8 mouse cellular contexts compared by ENCODE assay signal in genomic region chr8:46211611-46212071, GRCm38 (mm10). TPM values are rescaled to one million over a fixed set of nuclear protein-coding genes. Genes with fewer than 3 reads are reported as not detected.
DNase-seq lines count a peak whose midpoint lies in the region; ATAC-seq and TF ChIP-seq lines count a peak whose summit lies in the region.

No protein-coding gene starts in this region.

- no peak for DNase-seq in lung, postnatal 14 days
- peak; percentile 60 for DNase-seq in brain, embryonic 14.5 days (ENCODE audit: low read depth)
- no peak for DNase-seq in spleen, postnatal 10 days (ENCODE audit: low spot score in 2 of 2)

- 11% methylated on average over 13 of the region's 13 CpGs for WGBS in lung, embryonic 15.5 days
- WGBS in embryonic facial prominence, embryonic 13.5 days: 5% methylated on average over 13 of the region's 13 CpGs
- 11% methylated on average over 13 of the region's 13 CpGs for WGBS in intestine, embryonic 15.5 days
- 23% methylated on average over 13 of the region's 13 CpGs for WGBS in liver, embryonic 16.5 days (ENCODE audit: insufficient replicate concordance)

- H3K36me3 ChIP-seq in lung, embryonic 15.5 days: peaks cover 24% of the 10 kb centered on the region
- peaks cover 26% of the 10 kb centered on the region for H3K36me3 ChIP-seq in embryonic facial prominence, embryonic 13.5 days
- H3K36me3 ChIP-seq in intestine, embryonic 15.5 days: peaks cover 13% of the 10 kb centered on the region; the same call in 1 of the 2 replicates
- H3K36me3 ChIP-seq in liver, embryonic 16.5 days (ENCODE audit: control insufficient read depth, insufficient read depth): no peaks in the 10 kb centered on the region; the same call in 1 of the 2 replicates

- H3K4me1 ChIP-seq in lung, embryonic 15.5 days: peaks cover 26% of the 10 kb centered on the region
- H3K4me1 ChIP-seq in embryonic facial prominence, embryonic 13.5 days: peaks cover 45% of the 10 kb centered on the region
- peaks cover 26% of the 10 kb centered on the region for H3K4me1 ChIP-seq in intestine, embryonic 15.5 days (replicated peaks)
- H3K4me1 ChIP-seq in liver, embryonic 16.5 days (ENCODE audit: control insufficient read depth, low read depth, low read length): peaks cover 10% of the 10 kb centered on the region

- H3K27ac ChIP-seq in lung, embryonic 15.5 days: peak overlapping the region; percentile 96
- H3K27ac ChIP-seq in embryonic facial prominence, embryonic 13.5 days: peak overlapping the region; percentile 96
- peak overlapping the region; percentile 93; the same call in 1 of the 2 replicates for H3K27ac ChIP-seq in intestine, embryonic 15.5 days
- H3K27ac ChIP-seq in liver, embryonic 16.5 days (ENCODE audit: low read length): peak overlapping the region; percentile 62

- H3K9ac ChIP-seq in lung, embryonic 15.5 days: peak overlapping the region; percentile 84
- H3K9ac ChIP-seq in embryonic facial prominence, embryonic 13.5 days: peak overlapping the region; percentile 95
- peak overlapping the region; percentile 92 for H3K9ac ChIP-seq in intestine, embryonic 15.5 days
- H3K9ac ChIP-seq in liver, embryonic 16.5 days (ENCODE audit: low read depth, low read length): no peak overlapping the region

- no peaks in the 10 kb centered on the region for H3K27me3 ChIP-seq in lung, embryonic 15.5 days
- no peaks in the 10 kb centered on the region for H3K27me3 ChIP-seq in embryonic facial prominence, embryonic 13.5 days
- H3K27me3 ChIP-seq in intestine, embryonic 15.5 days (replicated peaks): no peaks in the 10 kb centered on the region
- no peaks in the 10 kb centered on the region for H3K27me3 ChIP-seq in liver, embryonic 16.5 days (ENCODE audit: control insufficient read depth, insufficient read depth, low read depth, low read length)

- H3K4me3 ChIP-seq in lung, embryonic 15.5 days: peak overlapping the region; percentile 84
- H3K4me3 ChIP-seq in embryonic facial prominence, embryonic 13.5 days: peak overlapping the region; percentile 74
- H3K4me3 ChIP-seq in intestine, embryonic 15.5 days (replicated peaks): peak overlapping the region; percentile 90
- H3K4me3 ChIP-seq in liver, embryonic 16.5 days (ENCODE audit: low read depth, low read length): peak overlapping the region; percentile 70

- peak overlapping the region; percentile 79 for H3K4me2 ChIP-seq in lung, embryonic 15.5 days
- H3K4me2 ChIP-seq in embryonic facial prominence, embryonic 13.5 days: peak overlapping the region; percentile 84
- peak overlapping the region; percentile 87 for H3K4me2 ChIP-seq in intestine, embryonic 15.5 days (replicated peaks)
- peak overlapping the region; percentile 71 for H3K4me2 ChIP-seq in liver, embryonic 16.5 days (ENCODE audit: low read depth, low read length)

- TF ChIP-seq POLR2A in brain, embryonic 14.5 days (IDR thresholded peaks at IDR 0.05; ENCODE audit: borderline replicate concordance, extremely low read depth, insufficient read depth, insufficient read length, poor library complexity, severe bottlenecking): no peak

- TF ChIP-seq CTCF in brain, embryonic 14.5 days (IDR thresholded peaks at IDR 0.05; ENCODE audit: borderline replicate concordance, extremely low read depth, insufficient read depth, insufficient read length): no peak

- no peak for ATAC-seq in lung, embryonic 15.5 days (ENCODE audit: borderline replicate concordance, extremely low read depth, low FRiP score, low TSS enrichment)
- no peak for ATAC-seq in embryonic facial prominence, embryonic 13.5 days (ENCODE audit: insufficient number of reproducible peaks, insufficient read depth, low FRiP score, low TSS enrichment, low read depth)
- no peak for ATAC-seq in intestine, embryonic 15.5 days
- ATAC-seq in liver, embryonic 16.5 days (ENCODE audit: low read depth): no peak
- ATAC-seq in activated CD4-positive, CD25-positive, alpha-beta regulatory T cell, adult 4 months: no peak

- no peaks in the 10 kb centered on the region for H3K9me3 ChIP-seq in lung, embryonic 15.5 days
- no peaks in the 10 kb centered on the region for H3K9me3 ChIP-seq in embryonic facial prominence, embryonic 13.5 days
- H3K9me3 ChIP-seq in intestine, embryonic 15.5 days: no peaks in the 10 kb centered on the region
- no peaks in the 10 kb centered on the region for H3K9me3 ChIP-seq in liver, embryonic 16.5 days (replicated peaks; ENCODE audit: control insufficient read depth, low read length)

RNA-seq across cellular contexts. Expression of gene Slc25a4, which starts 0.6 kb away (rescaled TPM):
- polyA plus RNA-seq in lung, embryonic 15.5 days (2015; fragmentation: Nextera tagmentation; extraction: Ambion mirVana): 450 and 462 TPM in 2 replicates
- polyA plus RNA-seq in brain, embryonic 14.5 days (2012; rRNA removed): 541 and 572 TPM in 2 replicates
- polyA plus RNA-seq in embryonic facial prominence, embryonic 13.5 days (2015; fragmentation: Nextera tagmentation; extraction: Ambion mirVana): 540 and 549 TPM in 2 replicates
- polyA plus RNA-seq in intestine, embryonic 15.5 days (2015; fragmentation: Nextera tagmentation; extraction: Ambion mirVana): 396 and 421 TPM in 2 replicates
- polyA plus RNA-seq in liver, embryonic 16.5 days (2015; fragmentation: Nextera tagmentation; extraction: Ambion mirVana): 87.9 and 92.4 TPM in 2 replicates
- 100 to 1,000 TPM; 197 to 224 TPM for polyA plus RNA-seq in activated CD4-positive, CD25-positive, alpha-beta regulatory T cell, adult 4 months (2017; shearing (Covaris generic))

RNA-seq across cellular contexts. Expression of gene Snx25, which starts 59.7 kb away (rescaled TPM):
- 8.1 and 9.7 TPM in 2 replicates for polyA plus RNA-seq in lung, embryonic 15.5 days (2015; fragmentation: Nextera tagmentation; extraction: Ambion mirVana)
- polyA plus RNA-seq in brain, embryonic 14.5 days (2012; rRNA removed): 12.0 and 16.5 TPM in 2 replicates
- polyA plus RNA-seq in embryonic facial prominence, embryonic 13.5 days (2015; fragmentation: Nextera tagmentation; extraction: Ambion mirVana): 7.8 and 8.3 TPM in 2 replicates
- polyA plus RNA-seq in intestine, embryonic 15.5 days (2015; fragmentation: Nextera tagmentation; extraction: Ambion mirVana): 7.2 and 7.6 TPM in 2 replicates
- polyA plus RNA-seq in liver, embryonic 16.5 days (2015; fragmentation: Nextera tagmentation; extraction: Ambion mirVana): 2.5 and 3.0 TPM in 2 replicates
- polyA plus RNA-seq in activated CD4-positive, CD25-positive, alpha-beta regulatory T cell, adult 4 months (2017; shearing (Covaris generic)): 1 to 10 TPM; 7.9 to 8.4 TPM
